ENCODE assay signal across 26 mouse cellular contexts in the genomic region with DNA sequence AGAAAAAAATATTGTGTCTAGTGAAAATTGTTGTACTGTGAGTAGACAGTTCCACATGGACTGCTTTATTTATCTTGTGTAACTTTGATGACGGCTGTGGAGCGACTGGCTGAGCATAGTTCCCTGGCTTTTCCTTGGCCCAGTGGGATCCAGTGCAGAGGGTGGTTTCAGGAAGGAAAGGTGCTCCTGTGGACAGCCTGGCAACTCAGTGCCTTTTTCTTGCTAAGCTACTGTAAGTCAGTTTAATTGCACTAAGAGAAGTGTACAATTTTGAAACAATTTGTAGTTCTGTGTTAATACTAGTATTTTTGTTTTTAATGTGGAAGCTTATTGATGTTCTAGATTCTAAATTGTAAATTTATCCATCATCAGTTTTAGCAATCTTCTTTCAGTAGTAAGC.
A peak's percentile ranks its signal among the peaks of the same experiment; 100 is the strongest.
DNase-seq lines count a peak whose midpoint lies in the region; ATAC-seq and TF ChIP-seq lines count a peak whose summit lies in the region.
"Had no signal": no experiment of that assay in that cellular context is flagged by ENCODE, and none has a peak within 500 bp of the region (broad histone marks: within the 10 kb centered on the region; RNA-seq: fewer than 3 reads in every experiment).

No protein-coding gene starts in this region.

- peaks cover 2% of the 10 kb centered on the region; the same call in 1 of the 2 replicates for H3K27me3 ChIP-seq in forebrain, embryonic 11.5 days (ENCODE audit: control insufficient read depth, insufficient read depth, low read length)
- 0 out of 2 replicates have a peak, but pooled peaks cover 6% of the 10 kb centered on the region for H3K27me3 ChIP-seq in forebrain, embryonic 12.5 days
- H3K27me3 ChIP-seq in midbrain, embryonic 11.5 days (ENCODE audit: control insufficient read depth, insufficient read depth, low read length) = no peaks in the 10 kb centered on the region
- H3K27me3 ChIP-seq in midbrain, embryonic 13.5 days = peaks cover 5% of the 10 kb centered on the region; the same call in 1 of the 2 replicates
- no peaks in the 10 kb centered on the region for H3K27me3 ChIP-seq in CH12.LX (replicated peaks)
- H3K27me3 ChIP-seq: embryonic facial prominence, embryonic 12.5 days; embryonic facial prominence, embryonic 15.5 days; forebrain, embryonic 15.5 days; heart, embryonic 12.5 days; heart, embryonic 15.5 days; hindbrain, embryonic 13.5 days had no signal

- DNase-seq in forebrain, embryonic 11.5 days (ENCODE audit: low spot score) = no peak
- peak; percentile 82 for DNase-seq in midbrain, embryonic 11.5 days (ENCODE audit: low spot score, missing footprints)
- DNase-seq in CH12.LX (ENCODE audit: extremely low read depth) = no peak
- peak; percentile 8 for DNase-seq in naive thymus-derived CD4-positive, alpha-beta T cell, adult 2 months (ENCODE audit: low read depth)
- DNase-seq: adrenal gland, postnatal 10 days; adrenal gland, postnatal 36 days; cerebellum, adult 11 months; cerebellum, adult 2 months; cerebellum, adult 9-11 months; cerebellum, postnatal 25 days; gastrocnemius, postnatal 25 days; heart, adult 18-20 months; heart, postnatal 10 days; heart, postnatal 36 days had no signal

- 48% methylated on average over 2 of the region's 2 CpGs for WGBS in forebrain, embryonic 11.5 days
- WGBS in forebrain, embryonic 12.5 days = 36% methylated on average over 2 of the region's 2 CpGs
- 40% methylated on average over 2 of the region's 2 CpGs for WGBS in midbrain, embryonic 11.5 days
- 45% methylated on average over 2 of the region's 2 CpGs for WGBS in midbrain, embryonic 13.5 days

- H3K9me3 ChIP-seq in forebrain, embryonic 11.5 days (ENCODE audit: control insufficient read depth, low read length) = no peaks in the 10 kb centered on the region
- H3K9me3 ChIP-seq in forebrain, embryonic 12.5 days = no peaks in the 10 kb centered on the region
- H3K9me3 ChIP-seq in midbrain, embryonic 11.5 days (ENCODE audit: control insufficient read depth, low read length) = no peaks in the 10 kb centered on the region
- H3K9me3 ChIP-seq in midbrain, embryonic 13.5 days = no peaks in the 10 kb centered on the region
- no peaks in the 10 kb centered on the region for H3K9me3 ChIP-seq in CH12.LX (replicated peaks; ENCODE audit: low read length)
- H3K9me3 ChIP-seq: embryonic facial prominence, embryonic 12.5 days; embryonic facial prominence, embryonic 15.5 days; forebrain, embryonic 15.5 days; heart, embryonic 12.5 days; heart, embryonic 15.5 days; hindbrain, embryonic 10.5 days; hindbrain, embryonic 13.5 days had no signal

- no peak overlapping the region for H3K9ac ChIP-seq in forebrain, embryonic 11.5 days (ENCODE audit: low read length)
- no peak overlapping the region for H3K9ac ChIP-seq in forebrain, embryonic 12.5 days
- H3K9ac ChIP-seq in midbrain, embryonic 11.5 days (ENCODE audit: low read length) = no peak overlapping the region
- no peak overlapping the region for H3K9ac ChIP-seq in midbrain, embryonic 13.5 days (replicated peaks)
- H3K9ac ChIP-seq in CH12.LX (ENCODE audit: insufficient read depth, low read depth) = peak overlapping the region; percentile 48; the same call in 1 of the 2 replicates
- H3K9ac ChIP-seq: embryonic facial prominence, embryonic 12.5 days; embryonic facial prominence, embryonic 15.5 days; forebrain, embryonic 15.5 days; heart, embryonic 12.5 days; heart, embryonic 15.5 days; hindbrain, embryonic 13.5 days had no signal

- in situ Hi-C loops in CH12.LX (cut with MboI; ENCODE audit: low pct_ligation_motif_present, low pct_unique_long_range_greater_than_20kb, low sequenced_read_pairs) = loop anchor here (10.0 kb wide), 1 partner anchor 255 kb away; no protein-coding TSS in a partner anchor

- dilution Hi-C loops in CH12.LX (cut with MboI; ENCODE audit: extremely low pct_ligation_motif_present, extremely low pct_unique_long_range_greater_than_20kb, low sequenced_read_pairs) = no loop called here

- 0 out of 2 replicates have a peak, but pooled peaks cover 2% of the 10 kb centered on the region for H3K79me2 ChIP-seq in CH12.LX (replicated peaks; ENCODE audit: control insufficient read depth, extremely low read depth, insufficient read depth, poor library complexity, severe bottlenecking)

- no peak for TF ChIP-seq POLR2A in CH12.LX (IDR thresholded peaks at IDR 0.05; ENCODE audit: low read depth, low read length)

- no peak for TF ChIP-seq RAD21 in CH12.LX (IDR thresholded peaks at IDR 0.05; ENCODE audit: low read depth, low read length)

- no peaks in the 10 kb centered on the region for H3K4me1 ChIP-seq in forebrain, embryonic 11.5 days (replicated peaks; ENCODE audit: control insufficient read depth, insufficient read depth, low read length)
- peaks cover 10% of the 10 kb centered on the region; the same call in 1 of the 2 replicates for H3K4me1 ChIP-seq in forebrain, embryonic 12.5 days
- H3K4me1 ChIP-seq in midbrain, embryonic 11.5 days (ENCODE audit: control insufficient read depth, insufficient read depth, low read length) = peaks cover 6% of the 10 kb centered on the region
- peaks cover 6% of the 10 kb centered on the region; the same call in 1 of the 2 replicates for H3K4me1 ChIP-seq in midbrain, embryonic 13.5 days (replicated peaks)
- H3K4me1 ChIP-seq in CH12.LX (ENCODE audit: control insufficient read depth in 1 of 2, insufficient read depth in 2 of 2) = peaks cover 2 to 16% of the 10 kb centered on the region in 2 experiments; a peak in 3 of 4 replicates
- H3K4me1 ChIP-seq: embryonic facial prominence, embryonic 12.5 days; embryonic facial prominence, embryonic 15.5 days; heart, embryonic 12.5 days; heart, embryonic 15.5 days had no signal

- TF ChIP-seq CTCF in CH12.LX (conservative IDR thresholded peaks at IDR 0.05 in 1 of 2, IDR thresholded peaks at IDR 0.05 in 1 of 2; ENCODE audit: low read depth in 2 of 2, low read length in 2 of 2) = no peak

- no peaks in the 10 kb centered on the region for H3K36me3 ChIP-seq in forebrain, embryonic 11.5 days (ENCODE audit: control insufficient read depth, insufficient read depth, low read length)
- no peaks in the 10 kb centered on the region for H3K36me3 ChIP-seq in forebrain, embryonic 12.5 days (replicated peaks)
- H3K36me3 ChIP-seq in midbrain, embryonic 11.5 days (ENCODE audit: control insufficient read depth, insufficient read depth, low read length) = no peaks in the 10 kb centered on the region
- H3K36me3 ChIP-seq in midbrain, embryonic 13.5 days = no peaks in the 10 kb centered on the region
- H3K36me3 ChIP-seq in CH12.LX (replicated peaks in 1 of 2; ENCODE audit: control insufficient read depth in 1 of 2, insufficient read depth in 1 of 2, low read length in 1 of 2) = peaks cover 0 to 2% of the 10 kb centered on the region in 2 experiments
- H3K36me3 ChIP-seq: embryonic facial prominence, embryonic 12.5 days; embryonic facial prominence, embryonic 15.5 days; forebrain, embryonic 15.5 days; heart, embryonic 12.5 days; heart, embryonic 15.5 days; hindbrain, embryonic 10.5 days; hindbrain, embryonic 13.5 days had no signal

- H3K27ac ChIP-seq in forebrain, embryonic 11.5 days (ENCODE audit: low read depth, low read length) = peak overlapping the region; percentile 46; the same call in 1 of the 2 replicates
- H3K27ac ChIP-seq in forebrain, embryonic 12.5 days = no peak overlapping the region
- H3K27ac ChIP-seq in midbrain, embryonic 11.5 days (ENCODE audit: low read depth, low read length) = no peak overlapping the region
- H3K27ac ChIP-seq in midbrain, embryonic 13.5 days = no peak overlapping the region
- no peak overlapping the region for H3K27ac ChIP-seq in CH12.LX (ENCODE audit: insufficient read depth, low read depth)
- H3K27ac ChIP-seq: embryonic facial prominence, embryonic 12.5 days; embryonic facial prominence, embryonic 15.5 days; forebrain, embryonic 15.5 days; heart, embryonic 15.5 days; hindbrain, embryonic 10.5 days; hindbrain, embryonic 13.5 days had no signal

- TF ChIP-seq EP300 in CH12.LX (IDR thresholded peaks at IDR 0.05; ENCODE audit: low read length) = no peak

- no peak overlapping the region for H3K4me3 ChIP-seq in forebrain, embryonic 11.5 days (ENCODE audit: low read depth, low read length)
- H3K4me3 ChIP-seq in forebrain, embryonic 12.5 days (replicated peaks) = no peak overlapping the region
- no peak overlapping the region for H3K4me3 ChIP-seq in midbrain, embryonic 11.5 days (ENCODE audit: low read depth, low read length)
- H3K4me3 ChIP-seq in midbrain, embryonic 13.5 days (replicated peaks) = no peak overlapping the region
- no peak overlapping the region for H3K4me3 ChIP-seq in CH12.LX (replicated peaks in 1 of 3; ENCODE audit: low read depth in 2 of 3, low read length in 2 of 3, poor library complexity in 1 of 3)
- H3K4me3 ChIP-seq: embryonic facial prominence, embryonic 12.5 days; embryonic facial prominence, embryonic 15.5 days; forebrain, embryonic 15.5 days; heart, embryonic 12.5 days; heart, embryonic 15.5 days; hindbrain, embryonic 10.5 days; hindbrain, embryonic 13.5 days had no signal

- no peak overlapping the region for H3K4me2 ChIP-seq in forebrain, embryonic 11.5 days (ENCODE audit: low read depth, low read length, severe bottlenecking)
- no peak overlapping the region for H3K4me2 ChIP-seq in forebrain, embryonic 12.5 days
- H3K4me2 ChIP-seq in midbrain, embryonic 11.5 days = no peak overlapping the region
- no peak overlapping the region for H3K4me2 ChIP-seq in midbrain, embryonic 13.5 days (replicated peaks)
- H3K4me2 ChIP-seq in CH12.LX (ENCODE audit: insufficient read depth, low read depth, poor library complexity, severe bottlenecking) = 0 out of 2 replicates have a peak overlapping the region, but pooled peaks have one; percentile 36
- H3K4me2 ChIP-seq: embryonic facial prominence, embryonic 12.5 days; embryonic facial prominence, embryonic 15.5 days; forebrain, embryonic 15.5 days; heart, embryonic 12.5 days; heart, embryonic 15.5 days; hindbrain, embryonic 13.5 days had no signal

- no peak for ATAC-seq in forebrain, embryonic 11.5 days (replicated peaks; ENCODE audit: low FRiP score)
- no peak for ATAC-seq in forebrain, embryonic 12.5 days (ENCODE audit: low FRiP score)
- no peak for ATAC-seq in midbrain, embryonic 11.5 days (ENCODE audit: low FRiP score)
- ATAC-seq in midbrain, embryonic 13.5 days = no peak
- no peak for ATAC-seq in megakaryocyte, adult 5-6 weeks (ENCODE audit: poor library complexity, severe bottlenecking)
- ATAC-seq: forebrain, embryonic 15.5 days; hindbrain, embryonic 16.5 days; intestine, embryonic 16.5 days had no signal

TF ChIP-seq in CH12.LX, 34 proteins besides CTCF, POLR2A, EP300 and RAD21:
- no peak for TF ChIP-seq MAX (IDR thresholded peaks at IDR 0.05; ENCODE audit: low read length)

Comparison
In these comparisons a context has a peak if more than half of its experiments do, and no peak if none do; other contexts are left out.
1. DNase-seq: peak in midbrain, embryonic 11.5 days (single experiment) and naive thymus-derived CD4-positive, alpha-beta T cell, adult 2 months (single experiment); none in forebrain, embryonic 11.5 days (single experiment) and CH12.LX (single experiment).